Mouse (Mus musculus) mesoderm, embryonic 11.5 days (tissue): ENCODE measurements around the gene Arhgap33.

Experiments
- DNase-seq: peaks from one replicate; pipeline ENCODE4 v3.0.0-alpha.2; 2012; ENCODE audit warnings: low read depth, low spot score

Arhgap33 gene

DNA sequence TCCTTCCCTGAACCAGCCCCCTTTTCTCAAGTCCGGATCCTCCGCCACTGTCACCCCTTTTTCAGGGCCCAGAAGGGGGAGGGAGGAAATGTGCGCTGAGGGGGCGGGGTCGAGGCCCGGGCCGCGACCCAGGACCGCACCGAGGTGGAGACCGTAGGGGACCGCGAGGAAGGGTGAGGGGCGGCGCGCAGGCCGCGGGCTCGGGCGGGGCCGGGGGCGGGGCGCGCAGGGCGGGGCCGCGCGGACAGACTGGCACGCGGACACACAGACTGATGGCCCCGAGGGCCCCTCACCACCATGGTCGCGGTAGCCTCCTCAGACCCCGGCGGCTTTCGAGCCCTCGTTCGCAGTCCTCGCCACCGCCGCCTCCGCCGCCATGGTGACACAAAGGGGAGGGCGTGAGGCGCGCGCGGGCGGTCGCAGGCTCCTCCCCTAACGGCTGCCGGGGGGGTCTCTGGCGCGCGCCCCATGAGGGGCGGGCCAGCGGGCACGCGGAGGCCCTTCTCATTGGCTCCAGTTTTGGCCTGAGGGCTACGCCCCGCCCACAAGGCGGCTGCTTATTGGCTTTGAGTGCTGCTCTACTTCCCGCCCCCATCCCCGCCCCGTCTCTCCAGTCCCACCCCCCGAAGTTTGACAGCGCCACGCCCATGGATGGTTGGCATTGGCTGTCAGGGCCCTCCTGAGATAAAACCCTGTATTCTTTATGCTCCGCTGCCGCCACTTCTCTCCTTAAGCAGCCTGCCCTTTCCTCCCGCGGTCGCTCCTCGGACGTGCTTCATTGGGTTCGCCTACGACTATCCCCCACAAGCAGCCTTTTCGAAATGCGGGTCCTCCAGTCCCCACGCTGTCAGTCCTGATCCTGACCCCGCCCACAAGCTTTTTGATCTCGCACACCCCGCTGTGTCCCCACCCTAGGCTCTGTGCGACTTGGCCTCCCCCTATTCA is at the start of gene Arhgap33:
Gene Arhgap33 (minus strand): TSS at position 428 of the 945 bp plus-strand sequence.
- peak; percentile 99 for DNase-seq

DNA sequence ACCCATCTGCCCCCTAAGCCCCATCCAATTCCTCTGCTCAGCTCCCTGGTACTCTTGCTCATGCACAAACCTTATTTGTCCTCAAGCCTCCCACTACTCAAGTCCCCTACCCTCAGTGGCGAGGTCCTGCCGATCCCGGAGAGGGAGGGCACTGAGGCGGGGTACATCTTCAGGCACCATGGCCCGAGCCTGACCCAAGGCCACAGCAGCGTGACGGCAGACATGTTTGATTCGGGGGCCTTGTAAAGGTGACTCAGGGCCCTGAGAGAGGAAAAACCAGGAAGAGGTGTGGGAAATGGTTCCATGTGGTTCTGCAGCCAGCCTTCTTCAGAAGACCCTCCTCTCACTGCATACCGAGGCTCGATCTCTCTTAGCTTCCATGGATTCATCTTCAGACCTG is 49.5 kb upstream of the Arhgap33 start:
- no peak for DNase-seq

- DNase-seq = no peak
These were observed 46.7 kb upstream of the Arhgap33 start for GRCm38 (mm10) chr7:30581547-30581946.

DNA sequence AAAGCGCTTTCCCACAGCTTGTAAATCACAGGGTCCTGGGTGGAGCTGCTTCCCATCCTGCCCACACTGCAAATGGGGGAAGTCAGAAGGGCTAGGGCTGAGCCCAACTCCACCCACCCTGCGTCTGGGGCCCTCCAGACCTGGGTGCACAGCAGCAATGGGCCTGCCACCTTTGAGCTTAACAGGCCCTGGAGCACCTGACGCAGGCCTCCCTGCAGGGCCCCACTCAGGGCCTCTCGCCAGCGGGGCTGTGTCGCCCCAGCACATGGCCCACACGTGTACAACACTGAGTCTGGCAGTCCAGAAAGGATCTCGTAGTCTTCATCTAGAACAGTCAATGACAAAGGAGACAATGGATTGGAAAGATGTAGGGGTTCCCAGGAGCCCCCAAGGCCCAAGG is 45.1 kb upstream of the Arhgap33 start:
- no peak for DNase-seq

- DNase-seq = no peak
These were observed 38.1 kb upstream of the Arhgap33 start for GRCm38 (mm10) chr7:30572969-30573368.

- no peak for DNase-seq
These were observed 37.5 kb upstream of the Arhgap33 start for GRCm38 (mm10) chr7:30572389-30572788.

GRCm38 (mm10) chr7:30567555-30567954 is 32.7 kb upstream of the Arhgap33 start:
- DNase-seq = no peak

- DNase-seq = no peak
These were observed 31.2 kb upstream of the Arhgap33 start for GRCm38 (mm10) chr7:30566033-30566432.

DNA sequence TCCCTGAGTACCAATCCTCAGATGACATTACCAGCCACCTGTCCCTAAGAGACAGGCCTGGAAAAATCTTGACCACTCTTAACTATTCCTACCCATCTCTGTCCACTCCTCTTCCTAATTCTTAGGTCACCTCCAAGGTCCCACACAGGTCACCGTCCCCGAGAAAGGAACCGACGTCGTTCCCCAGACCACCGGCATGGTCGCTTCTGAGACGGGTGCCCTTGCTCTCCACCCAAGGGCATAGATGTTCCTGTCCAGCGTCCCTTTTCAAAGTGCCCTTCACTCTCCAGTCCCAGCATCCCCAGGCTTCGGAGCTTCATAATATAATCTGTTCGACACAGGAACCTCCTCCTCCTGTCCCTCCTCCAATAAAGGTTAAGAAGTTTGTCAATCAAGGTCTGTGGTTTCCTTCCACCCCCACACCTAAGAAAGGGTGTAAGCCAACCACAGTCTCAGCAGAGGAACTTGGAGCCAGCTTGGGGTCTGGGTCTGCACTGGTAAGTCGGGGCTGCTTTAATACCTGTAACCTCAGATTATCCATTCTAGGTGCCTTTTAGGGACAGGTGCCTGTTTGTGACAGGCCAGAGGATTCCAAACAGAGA is 30.2 kb upstream of the Arhgap33 start, which contains the start of gene Igflr1:
Gene Igflr1 (plus strand): TSS at position 458 of the 602 bp plus-strand sequence.
- no peak for DNase-seq

DNA sequence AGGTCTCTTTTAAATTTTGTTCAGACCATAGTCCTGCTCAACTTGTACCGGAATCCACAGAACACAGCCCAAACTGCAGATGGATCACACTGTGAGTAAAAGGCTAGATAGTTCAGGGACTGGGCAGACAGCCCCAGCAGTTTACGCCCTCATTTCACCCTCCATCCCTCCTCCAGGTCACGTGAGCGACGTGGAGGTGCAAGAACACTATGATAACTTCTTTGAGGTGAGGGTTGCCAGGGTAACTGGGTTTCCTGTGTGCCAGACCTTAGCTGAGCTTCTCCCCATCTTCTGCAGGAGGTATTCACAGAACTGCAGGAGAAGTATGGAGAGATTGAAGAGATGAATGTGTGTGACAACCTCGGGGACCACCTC is 29.0 kb upstream of the Arhgap33 start:
- no peak for DNase-seq

GRCm38 (mm10) chr7:30563117-30563905 is 28.5 kb upstream of the Arhgap33 start, which contains the start of the genes U2af1l4, Gm49396 and Psenen:
Gene U2af1l4, plus strand, starts transcription at chr7:30563301.
Gene Gm49396, plus strand, starts transcription at chr7:30563344.
Gene Psenen, minus strand, starts transcription at chr7:30563627.
- peak; percentile 99 for DNase-seq

GRCm38 (mm10) chr7:30562526-30563116 is 27.8 kb upstream of the Arhgap33 start:
- DNase-seq = no peak

- no peak for DNase-seq
These were observed 25.4 kb upstream of the Arhgap33 start for GRCm38 (mm10) chr7:30560296-30560695.

DNA sequence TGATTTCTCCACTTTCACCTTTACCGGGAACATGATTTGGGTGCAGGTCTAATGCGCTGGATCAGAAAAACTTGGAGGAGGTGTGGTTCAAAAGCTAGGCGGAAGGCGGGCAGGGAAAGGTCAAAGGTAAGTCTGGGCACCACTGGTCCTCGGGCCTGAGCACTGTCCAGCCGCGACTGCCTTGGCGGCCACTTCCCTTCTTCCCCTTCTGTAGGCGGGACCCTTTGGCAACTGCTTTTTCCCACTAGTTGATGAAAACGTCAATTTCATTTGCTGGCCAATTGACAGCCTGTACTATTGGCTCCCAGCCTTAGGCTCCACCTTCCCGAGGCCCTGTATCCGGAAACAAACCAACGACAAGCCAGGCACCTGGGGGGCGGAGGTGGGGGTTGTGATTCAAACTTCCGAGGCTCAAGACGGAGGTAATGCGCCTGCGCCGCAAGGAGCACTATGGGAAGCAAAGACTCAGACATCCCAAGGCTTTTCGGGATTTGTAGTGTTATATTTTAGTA is 24.6 kb upstream of the Arhgap33 start, which contains the start of gene Lin37:
Gene Lin37 (minus strand): TSS at position 396 of the 512 bp plus-strand sequence.
- peak; percentile 97 for DNase-seq

DNA sequence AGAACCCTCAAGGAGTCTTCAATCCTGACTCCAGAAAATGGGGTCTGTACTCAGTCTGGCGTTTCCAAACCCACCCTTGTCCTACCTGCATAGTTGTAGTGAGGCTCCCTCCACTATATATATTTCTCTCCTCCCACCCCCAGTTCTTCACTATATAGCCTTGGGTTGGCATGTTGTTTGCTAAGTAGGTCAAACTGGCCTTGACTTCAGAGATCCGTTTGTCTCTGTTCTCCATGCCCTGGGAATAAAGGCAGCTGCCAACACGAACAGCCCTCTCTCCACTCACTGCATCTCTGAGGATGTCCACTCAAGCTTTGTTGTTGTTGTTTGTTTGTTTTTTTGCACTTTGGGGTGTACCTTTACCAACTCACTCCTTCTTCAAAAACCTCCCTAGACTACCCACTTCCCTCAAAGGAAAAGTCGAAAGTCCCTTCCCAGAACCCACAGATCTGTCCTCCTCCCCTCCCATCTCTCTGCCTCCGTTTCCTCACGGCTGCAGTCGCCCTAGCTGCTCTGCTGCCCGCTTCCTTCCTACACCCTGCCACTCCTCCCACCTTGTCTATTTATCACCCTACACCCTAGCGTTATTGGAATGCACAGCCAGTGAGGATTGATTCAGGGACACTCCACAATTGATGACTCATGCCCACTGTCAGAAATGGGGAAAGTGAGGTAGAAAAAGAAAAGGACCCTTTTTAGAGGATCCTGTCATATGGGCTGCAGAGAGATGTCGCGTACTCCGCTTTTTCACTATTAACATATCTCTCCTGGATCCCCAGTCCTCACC is 24.0 kb upstream of the Arhgap33 start:
- no peak for DNase-seq

GRCm38 (mm10) chr7:30557901-30558514 is 23.1 kb upstream of the Arhgap33 start:
- DNase-seq = no peak

DNA sequence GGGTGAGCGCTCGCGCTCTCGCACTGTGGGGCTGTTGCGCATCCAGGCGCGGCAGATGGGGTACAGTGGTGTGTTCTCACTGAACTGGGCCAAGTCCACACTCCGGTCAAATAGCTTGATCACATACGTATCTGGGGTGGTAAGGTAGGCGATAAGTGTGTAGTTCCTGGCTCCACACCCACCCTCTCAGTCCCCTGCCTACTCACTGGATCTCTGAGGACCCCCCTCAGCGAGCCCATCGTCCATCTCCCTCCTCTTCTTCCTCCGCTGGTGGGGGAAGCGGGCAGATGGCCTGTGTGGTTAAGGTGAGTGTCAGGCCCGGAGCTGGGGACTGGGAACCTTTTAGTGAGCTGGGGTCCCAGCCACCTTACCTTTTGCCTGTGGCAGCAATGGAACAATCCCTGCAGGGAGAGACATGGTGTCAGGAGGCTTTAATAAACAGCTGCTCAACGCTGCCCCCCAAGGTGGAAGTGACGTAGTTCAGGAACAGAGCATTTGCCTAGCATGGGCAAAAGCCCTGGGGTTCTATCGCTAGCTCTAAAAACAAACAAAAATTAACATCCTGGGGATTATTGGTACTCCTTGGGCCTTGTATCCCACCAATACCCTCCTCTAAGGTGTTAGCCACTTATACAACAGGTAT is 22.2 kb upstream of the Arhgap33 start:
- no peak for DNase-seq

- no peak for DNase-seq
These were observed 19.1 kb upstream of the Arhgap33 start for GRCm38 (mm10) chr7:30553810-30554584.
